Mouse (Mus musculus): ENCODE results near the gene Il25.

- no peak for TF ChIP-seq TAL1 (IDR thresholded peaks at IDR 0.05; ENCODE audit: low read length)
- no peak for TF ChIP-seq GATA1 (IDR thresholded peaks at IDR 0.05; ENCODE audit: low read length)
Measured at GRCm38 (mm10) chr14:54963727-54964126, 31.2 kb downstream of the Il25 start.

Measured in erythroblast, embryonic 14.5 days (primary cell).